Mouse (Mus musculus) E14TG2a.4 (cell line): ENCODE data around the gene Kcne1.

Experiments used
- H3K27me3 ChIP-seq: 2 replicates; pipeline ENCODE4 v1.6.1; 2014; ENCODE audit warnings: low read length, control low read depth; ENCODE audit not compliant: insufficient read depth
- H3K36me3 ChIP-seq: 2 replicates; pipeline ENCODE4 v1.6.1; 2014; ENCODE audit warnings: low read length, control low read depth; ENCODE audit not compliant: insufficient read depth
- H3K4me1 ChIP-seq: replicated peaks from 2 replicates; pipeline ENCODE4 v1.6.1; 2014; ENCODE audit warnings: low read depth, low read length, control low read depth
- H3K4me3 ChIP-seq: replicated peaks from 2 replicates; pipeline ENCODE4 v1.5.1; 2014; ENCODE audit warnings: mild to moderate bottlenecking, low read length
- H3K9me3 ChIP-seq: 2 replicates; pipeline ENCODE4 v1.6.1; 2014; ENCODE audit warnings: low read length, control low read depth
- CTCF ChIP-seq: conservative IDR thresholded peaks from 2 replicates; pipeline ENCODE4 v1.5.1; 2014; ENCODE audit warnings: low read length
- NANOG ChIP-seq: IDR thresholded peaks from 2 replicates; pipeline ENCODE4 v1.6.1; 2014; ENCODE audit warnings: borderline replicate concordance, low read length, mixed read lengths
- POU5F1 ChIP-seq: IDR thresholded peaks from 2 replicates; pipeline ENCODE4 v1.6.1; 2014; ENCODE audit warnings: low read length, borderline replicate concordance

Gene Kcne1

DNA sequence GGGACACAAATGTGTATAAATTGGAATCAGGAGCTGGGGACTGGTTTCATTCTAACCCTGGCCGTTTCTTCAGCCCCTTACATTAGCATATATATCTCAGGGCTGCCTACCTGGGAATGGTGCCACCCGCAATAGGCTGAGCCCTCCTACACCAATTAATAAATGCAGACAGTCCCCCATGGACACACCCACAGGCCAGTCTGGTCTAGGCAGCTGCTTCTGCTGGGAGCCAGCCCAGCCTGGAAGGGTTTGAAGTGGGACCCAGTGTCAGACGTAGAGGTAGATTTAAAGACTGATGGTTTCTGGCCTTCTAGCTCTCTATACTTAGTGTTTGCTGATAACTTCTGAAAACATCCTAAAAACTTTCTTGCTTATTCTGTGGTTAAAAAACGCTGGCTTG lies 50.1 kb downstream of the Kcne1 start:
- H3K9me3 ChIP-seq: no peaks in the 10 kb centered on the region
- H3K36me3 ChIP-seq: peaks cover 29% of the 10 kb centered on the region
- no peak overlapping the region for H3K4me3 ChIP-seq
- H3K4me1 ChIP-seq: peaks cover 13% of the 10 kb centered on the region; the same call in 1 of the 2 replicates
- no peak for TF ChIP-seq CTCF
- no peak for TF ChIP-seq POU5F1
- TF ChIP-seq NANOG: no peak
- H3K27me3 ChIP-seq: no peaks in the 10 kb centered on the region

DNA sequence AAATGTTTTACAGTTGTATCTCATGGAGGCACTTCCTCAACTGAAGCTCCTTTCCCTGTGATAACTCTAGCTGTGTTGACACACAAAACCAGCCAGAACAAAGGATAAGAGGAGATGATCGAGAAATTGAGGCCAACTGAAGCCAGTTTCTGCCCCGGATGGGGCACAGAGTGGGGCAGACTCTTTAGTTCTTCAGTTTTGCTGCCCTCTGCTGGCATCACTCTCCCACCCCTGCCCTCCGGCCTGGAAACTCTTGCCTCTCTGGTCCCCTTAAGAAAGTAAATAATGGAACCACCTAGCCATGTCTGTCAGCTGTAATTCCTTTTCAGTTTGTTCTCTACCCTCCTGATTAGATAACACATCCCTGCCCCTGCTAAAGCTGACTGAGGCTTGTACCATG lies 51.3 kb downstream of the Kcne1 start:
- Histone ChIP-seq H3K9me3 (no peaks in the 10 kb centered on the region), H3K36me3 (peaks cover 29% of the 10 kb centered on the region), H3K27me3 (no peaks in the 10 kb centered on the region), H3K4me1 (peaks cover 15% of the 10 kb centered on the region), H3K4me3 (no peak overlapping the region)
- TF ChIP-seq POU5F1: no peak
- TF ChIP-seq NANOG: no peak
- no peak for TF ChIP-seq CTCF

DNA sequence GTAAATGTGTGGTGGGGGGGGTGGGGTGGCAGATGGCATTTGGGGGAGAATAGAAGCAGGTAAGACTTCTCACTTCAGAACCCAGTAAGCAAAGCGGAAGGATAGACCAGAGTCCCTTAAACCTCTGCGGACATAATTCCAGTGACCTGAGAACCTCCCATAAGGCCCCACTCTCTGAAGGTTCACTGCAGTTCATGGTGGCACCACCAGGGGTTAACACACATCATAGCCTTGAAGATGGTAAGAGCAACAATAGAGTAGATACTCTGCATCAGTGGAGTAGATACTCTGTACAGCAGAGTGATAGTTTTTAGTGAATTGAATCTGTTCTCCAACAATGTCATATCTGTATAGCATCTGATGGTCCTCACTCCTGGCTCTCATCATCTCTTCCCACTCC lies 53.7 kb downstream of the Kcne1 start:
- Histone ChIP-seq H3K4me1 (peaks cover 36% of the 10 kb centered on the region), H3K4me3 (no peak overlapping the region), H3K36me3 (peaks cover 14% of the 10 kb centered on the region), H3K27me3 (no peaks in the 10 kb centered on the region), H3K9me3 (no peaks in the 10 kb centered on the region)
- peak; percentile 28 for TF ChIP-seq CTCF
- TF ChIP-seq NANOG: no peak

DNA sequence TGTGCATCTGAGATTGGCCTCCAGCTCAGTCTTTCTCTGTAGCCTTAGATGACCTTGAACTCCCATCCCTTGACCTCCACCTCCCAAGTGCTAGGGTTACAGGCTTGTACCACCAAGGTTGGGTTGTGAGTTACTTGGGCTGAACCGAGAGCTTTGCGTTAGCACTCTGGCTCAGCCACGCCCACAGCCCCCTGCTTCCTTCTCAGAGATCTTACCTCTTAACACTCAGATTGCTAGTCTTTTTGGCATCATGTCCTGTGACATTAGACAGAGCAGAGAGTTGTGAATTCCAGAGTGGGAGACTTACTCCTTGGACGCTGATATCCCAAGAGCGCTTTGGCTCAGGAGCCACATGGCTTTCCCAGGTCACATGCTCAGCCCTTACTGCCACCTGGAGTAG lies 56.8 kb downstream of the Kcne1 start:
- Histone ChIP-seq H3K36me3 (peaks cover 12% of the 10 kb centered on the region; the same call in 1 of the 2 replicates), H3K27me3 (no peaks in the 10 kb centered on the region), H3K9me3 (no peaks in the 10 kb centered on the region), H3K4me3 (peak overlapping the region; percentile 85; the same call in 1 of the 2 replicates), H3K4me1 (peaks cover 42% of the 10 kb centered on the region)
- no peak for TF ChIP-seq CTCF

DNA sequence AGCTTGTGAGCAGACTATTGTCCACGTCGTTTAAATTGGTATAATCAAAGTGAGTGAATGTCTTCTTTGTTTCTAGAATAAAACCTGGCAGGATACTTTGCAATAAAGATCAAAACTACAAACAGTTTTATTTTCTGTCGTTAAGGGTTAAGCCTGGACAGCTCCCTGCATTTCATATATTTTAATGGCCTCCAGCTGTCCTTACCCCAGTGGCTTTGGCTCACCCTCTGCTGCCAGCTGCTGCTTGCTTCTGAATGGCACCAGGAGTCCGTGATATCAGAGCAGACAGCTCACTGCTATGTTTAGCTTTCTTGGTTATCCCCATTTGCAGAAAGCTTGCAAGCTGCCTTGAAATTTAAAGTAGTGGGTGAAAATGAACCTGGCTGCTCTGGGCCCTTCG lies 57.3 kb downstream of the Kcne1 start:
- H3K36me3 ChIP-seq: peaks cover 7% of the 10 kb centered on the region; the same call in 1 of the 2 replicates
- H3K27me3 ChIP-seq: no peaks in the 10 kb centered on the region
- TF ChIP-seq CTCF: no peak
- no peak for TF ChIP-seq POU5F1
- TF ChIP-seq NANOG: no peak
- peak overlapping the region; percentile 85 for H3K4me3 ChIP-seq
- no peaks in the 10 kb centered on the region for H3K9me3 ChIP-seq
- peaks cover 42% of the 10 kb centered on the region for H3K4me1 ChIP-seq

DNA sequence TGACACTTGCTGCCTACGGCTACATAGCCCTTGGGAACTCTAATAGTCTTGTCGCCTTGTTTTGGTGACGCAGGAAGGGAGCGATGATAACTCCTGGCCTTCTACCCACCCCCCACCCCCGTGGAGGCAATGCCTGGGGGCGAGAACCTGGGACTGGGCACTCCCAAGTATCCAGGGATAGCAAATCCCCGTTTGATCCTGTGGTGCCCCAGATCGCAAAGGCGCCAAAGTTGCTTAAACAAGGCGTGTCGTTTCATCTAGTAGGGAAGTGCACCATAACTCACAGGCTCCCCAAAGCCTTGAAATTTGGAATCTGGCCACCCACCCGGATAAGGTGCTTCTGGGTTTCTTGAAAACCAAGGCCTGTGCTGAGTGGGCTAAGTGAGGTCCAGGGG lies 57.9 kb downstream of the Kcne1 start:
- no peaks in the 10 kb centered on the region for H3K9me3 ChIP-seq
- peaks cover 1% of the 10 kb centered on the region; the same call in 1 of the 2 replicates for H3K36me3 ChIP-seq
- TF ChIP-seq NANOG (no peak), CTCF (no peak), POU5F1 (no peak)
- peaks cover 42% of the 10 kb centered on the region for H3K4me1 ChIP-seq
- H3K4me3 ChIP-seq: peak overlapping the region; percentile 85
- peaks cover 4% of the 10 kb centered on the region; the same call in 1 of the 2 replicates for H3K27me3 ChIP-seq

DNA sequence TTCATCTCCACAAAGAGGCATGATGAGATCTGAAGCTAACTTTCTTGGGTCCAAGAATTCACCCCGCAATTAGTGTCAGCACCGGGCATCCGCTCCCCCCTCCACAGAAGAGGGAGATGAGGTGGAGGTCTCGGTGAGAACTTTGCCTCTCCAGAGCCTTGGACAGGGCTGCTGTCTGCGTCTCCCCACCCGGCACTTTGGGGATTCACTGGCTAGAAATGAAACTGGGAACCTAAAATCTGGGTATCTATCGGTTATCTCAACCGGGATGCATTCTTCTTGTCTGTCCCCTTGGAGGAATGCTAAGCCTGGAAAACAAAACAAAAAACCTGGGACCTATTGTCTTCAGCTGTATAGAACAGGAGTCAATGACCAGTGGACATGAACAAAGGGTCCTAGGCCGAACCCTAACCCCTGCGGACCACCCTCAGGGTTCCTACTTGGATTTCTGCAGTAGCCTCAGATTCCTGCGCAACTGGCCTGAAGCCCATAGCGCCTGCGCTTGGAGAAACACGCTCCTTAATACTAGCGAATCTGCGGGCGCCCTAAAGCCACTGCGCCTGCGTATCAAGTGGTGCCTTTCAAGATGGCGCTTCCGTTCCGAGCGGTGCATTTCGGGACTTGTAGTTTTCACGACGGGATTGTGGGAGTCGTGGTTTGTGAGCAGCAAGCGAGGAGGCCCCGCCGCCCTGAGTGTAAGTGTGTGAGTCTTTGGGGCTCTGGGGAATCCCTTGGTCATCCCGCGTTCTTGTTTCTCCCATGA lies 58.4 kb downstream of the Kcne1 start, which contains the start of gene Smim11:
Gene Smim11, plus strand, starts transcription at position 638 of the 763 bp plus-strand sequence.
- peak within 1 kb of the TSS; percentile 85 for H3K4me3 ChIP-seq
- peaks cover 40% of the 10 kb centered on the region for H3K4me1 ChIP-seq
- TF ChIP-seq CTCF (no peak), POU5F1 (no peak), NANOG (no peak)
- H3K9me3 ChIP-seq: no peaks in the 10 kb centered on the region
- H3K27me3 ChIP-seq: peaks cover 4% of the 10 kb centered on the region; the same call in 1 of the 2 replicates
- no peaks in the 10 kb centered on the region for H3K36me3 ChIP-seq
